Mouse (Mus musculus) CH12.LX (cell line): Measurements from ENCODE around the gene Setd6.

ENCODE experiments used
- CTCF ChIP-seq, 2 experiments: IDR thresholded peaks in 1 of 2; conservative IDR thresholded peaks in 1 of 2; 2 replicates each; pipeline ENCODE4 v1.5.1; 2011 to 2012; ENCODE audit warnings: low read depth in 2 of 2, low read length in 2 of 2, improper control_type of control experiment in 1 of 2, inconsistent platforms in 1 of 2, mild to moderate bottlenecking in 1 of 2, moderate library complexity in 1 of 2
- EP300 ChIP-seq: IDR thresholded peaks from 2 replicates; pipeline ENCODE4 v1.6.1; 2011; ENCODE audit warnings: low read length, improper control_type of control experiment
- IRF4 ChIP-seq: IDR thresholded peaks from 2 replicates; pipeline ENCODE4 v1.6.1; 2014; ENCODE audit warnings: low read depth, mild to moderate bottlenecking, inconsistent platforms, low read length, improper control_type of control experiment
- MAX ChIP-seq: IDR thresholded peaks from 2 replicates; pipeline ENCODE4 v1.6.1; 2011; ENCODE audit warnings: low read length, improper control_type of control experiment
- MAZ ChIP-seq: IDR thresholded peaks from 2 replicates; pipeline ENCODE4 v1.6.1; 2012; ENCODE audit warnings: low read depth, mild to moderate bottlenecking, inconsistent platforms, low read length, improper control_type of control experiment, moderate library complexity
- MYC ChIP-seq: IDR thresholded peaks from 2 replicates; pipeline ENCODE4 v1.6.1; 2011; ENCODE audit warnings: low read depth, mild to moderate bottlenecking, improper control_type of control experiment, low read length
- NELFE ChIP-seq: IDR thresholded peaks from 2 replicates; pipeline ENCODE4 v1.6.1; 2011; ENCODE audit warnings: low read depth, low read length, improper control_type of control experiment
- POLR2A ChIP-seq: IDR thresholded peaks from 2 replicates; pipeline ENCODE4 v1.6.1; 2011; ENCODE audit warnings: low read depth, mild to moderate bottlenecking, improper control_type of control experiment, low read length
- POLR2AphosphoS2 ChIP-seq: IDR thresholded peaks from 2 replicates; pipeline ENCODE4 v1.6.1; 2011; ENCODE audit warnings: low read depth, low read length, improper control_type of control experiment
- SMC3 ChIP-seq: IDR thresholded peaks from 2 replicates; pipeline ENCODE4 v1.6.1; 2011; ENCODE audit warnings: low read depth, low read length, improper control_type of control experiment

GRCm38 (mm10) chr8:95694631-95695030 lies 21.1 kb upstream of the Setd6 start:
- TF ChIP-seq SMC3 (no peak), MAX (no peak), POLR2AphosphoS2 (no peak), CTCF (conservative IDR thresholded peaks at IDR 0.05 in 1 of 2, IDR thresholded peaks at IDR 0.05 in 1 of 2; ENCODE audit: low read depth in 2 of 2, low read length in 2 of 2) (no peak), EP300 (no peak), NELFE (no peak), MAZ (no peak), POLR2A (no peak), MYC (no peak), IRF4 (no peak)
